Mouse (Mus musculus) cerebellum, adult 2 months (tissue): ENCODE measurements at regions not wholly inside any gene's neighbourhood (a gene's known extent, or its start where the extent isn't known, plus 50 kb on each side); places are given as distances from the start of the nearest gene placed in this dataset.

Experiments used
- DNase-seq, 2 experiments: peaks; one replicate each; pipeline ENCODE4 v3.0.0; 2021
- H3K27ac ChIP-seq: fragments of 200-500 bp; 2 replicates; pipeline ENCODE4 v1.5.1; 2012; ENCODE audit warnings: low read length, control low read depth, inconsistent platforms; ENCODE audit not compliant: insufficient read depth
- H3K27me3 ChIP-seq: fragments of 200-500 bp; 2 replicates; pipeline ENCODE4 v1.6.1; 2012; ENCODE audit warnings: inconsistent platforms, mild to moderate bottlenecking, low read length, moderate library complexity; ENCODE audit not compliant: control insufficient read depth, insufficient read depth
- H3K4me1 ChIP-seq: fragments of 200-500 bp; 2 replicates; pipeline ENCODE4 v1.6.1; 2011; ENCODE audit warnings: low read length; ENCODE audit not compliant: control insufficient read depth, insufficient read depth
- H3K4me3 ChIP-seq: fragments of 200-500 bp; replicated peaks from 2 replicates; pipeline ENCODE3; 2011; ENCODE audit warnings: mild to moderate bottlenecking, low read depth, low read length, control low read depth; ENCODE audit not compliant: insufficient read depth
- CTCF ChIP-seq: fragments of 200-500 bp; IDR thresholded peaks from 2 replicates; pipeline ENCODE4 v1.5.1; 2011; ENCODE audit warnings: low read depth, mild to moderate bottlenecking, control low read depth, low read length, moderate library complexity, borderline replicate concordance; ENCODE audit not compliant: insufficient read depth
- POLR2A ChIP-seq: fragments of 200-500 bp; IDR thresholded peaks from 2 replicates; pipeline ENCODE4 v1.6.1; 2011; ENCODE audit warnings: low read length, control low read depth, borderline replicate concordance; ENCODE audit not compliant: insufficient read depth
- WGBS: fragments of 180-500 bp; shearing (Covaris S2); methylation state at CpG from one replicate; pipeline ENCODE4 v1.1.7; 2018; 5-methylcytosine and 5-hydroxymethylcytosine counted together

GRCm38 (mm10) chr4:31679007-31679590 is 284.8 kb upstream of the Map3k7 start:
- TF ChIP-seq CTCF (no peak), POLR2A (no peak)
- Histone ChIP-seq H3K4me1 (no peaks in the 10 kb centered on the region), H3K4me3 (no peak overlapping the region), H3K27me3 (no peaks in the 10 kb centered on the region), H3K27ac (no peak overlapping the region)
- WGBS: 67% methylated on average over 13 of the region's 13 CpGs
- DNase-seq: no peak

GRCm38 (mm10) chr4:31680958-31681357 is 282.9 kb upstream of the Map3k7 start:
- DNase-seq: no peak
- H3K4me3 ChIP-seq: no peak overlapping the region
- H3K27ac ChIP-seq: no peak overlapping the region
- H3K4me1 ChIP-seq: no peaks in the 10 kb centered on the region
- no peak for TF ChIP-seq CTCF
- no peak for TF ChIP-seq POLR2A
- no peaks in the 10 kb centered on the region for H3K27me3 ChIP-seq
- 86% methylated on average over 2 of the region's 2 CpGs for WGBS

DNA sequence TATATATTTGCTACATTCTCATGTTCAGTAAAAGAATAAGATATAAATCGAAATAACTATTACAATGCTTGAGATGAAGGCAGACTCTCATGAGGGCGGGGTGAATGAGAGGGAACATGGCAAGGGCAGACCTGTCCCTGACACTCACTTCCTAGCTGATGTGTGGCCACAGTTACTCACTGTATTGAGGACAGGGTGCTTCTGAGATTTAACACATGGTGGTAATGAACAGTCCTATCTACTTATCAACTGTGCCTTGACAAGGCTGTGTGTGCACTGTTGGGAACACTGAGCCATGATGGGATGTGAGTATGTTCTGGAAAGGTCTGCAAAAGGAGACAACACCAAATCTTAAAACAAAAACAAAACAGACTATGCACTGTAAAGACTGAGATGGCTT is 274.8 kb upstream of the Map3k7 start:
- WGBS: 90% methylated on average over 2 of the region's 2 CpGs
- DNase-seq: no peak
- no peak overlapping the region for H3K4me3 ChIP-seq
- H3K4me1 ChIP-seq: no peaks in the 10 kb centered on the region
- TF ChIP-seq CTCF: no peak
- no peak for TF ChIP-seq POLR2A
- no peak overlapping the region for H3K27ac ChIP-seq
- H3K27me3 ChIP-seq: no peaks in the 10 kb centered on the region

- Histone ChIP-seq H3K27ac (no peak overlapping the region), H3K4me1 (no peaks in the 10 kb centered on the region), H3K4me3 (no peak overlapping the region), H3K27me3 (no peaks in the 10 kb centered on the region)
- WGBS: 78% methylated on average over 9 of the region's 9 CpGs
- no peak for TF ChIP-seq CTCF
- TF ChIP-seq POLR2A: no peak
- DNase-seq: no peak
These were observed 266.0 kb upstream of the Map3k7 start for GRCm38 (mm10) chr4:31697769-31698505.

DNA sequence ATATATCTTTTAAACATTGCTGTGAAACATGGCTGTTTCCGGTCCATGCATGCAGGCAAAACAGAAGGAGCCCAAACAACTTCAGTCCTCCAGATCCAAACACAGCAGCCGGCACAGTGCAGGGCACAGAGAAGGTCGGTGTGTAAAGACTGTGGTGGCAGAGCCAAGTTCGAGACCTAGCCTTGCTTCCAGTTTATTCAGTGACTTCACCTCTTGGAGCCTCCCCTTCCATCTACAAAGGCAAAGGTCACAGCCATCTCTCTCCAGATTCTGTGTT is 265.5 kb upstream of the Map3k7 start:
- H3K27ac ChIP-seq: no peak overlapping the region
- H3K27me3 ChIP-seq: no peaks in the 10 kb centered on the region
- H3K4me3 ChIP-seq: no peak overlapping the region
- WGBS: 86% methylated on average over 4 of the region's 4 CpGs
- TF ChIP-seq POLR2A (no peak), CTCF (no peak)
- DNase-seq: no peak
- H3K4me1 ChIP-seq: no peaks in the 10 kb centered on the region

DNA sequence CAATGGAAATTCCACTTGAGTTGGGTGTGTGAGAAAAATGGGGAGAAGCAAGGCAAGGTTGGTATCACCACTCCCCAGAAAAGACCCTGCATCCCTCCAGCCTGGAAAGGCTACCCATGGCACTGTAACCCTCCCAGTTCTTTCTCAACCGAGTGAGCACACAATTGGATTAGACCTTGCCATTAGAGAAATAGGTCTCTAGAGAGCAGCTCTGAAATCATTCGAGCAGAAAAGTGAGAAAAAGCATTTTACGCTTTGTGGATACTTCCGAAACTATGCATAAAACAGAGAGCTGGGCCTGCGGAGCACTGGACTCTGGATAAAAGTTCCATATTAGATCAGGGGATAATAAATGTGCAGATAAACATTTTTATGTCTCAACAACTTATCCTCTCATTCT is 264.6 kb upstream of the Map3k7 start:
- Histone ChIP-seq H3K27me3 (no peaks in the 10 kb centered on the region), H3K4me1 (no peaks in the 10 kb centered on the region), H3K27ac (no peak overlapping the region), H3K4me3 (no peak overlapping the region)
- WGBS: 10% methylated on average over 5 of the region's 5 CpGs
- DNase-seq: no peak
- TF ChIP-seq CTCF (no peak), POLR2A (no peak)

DNA sequence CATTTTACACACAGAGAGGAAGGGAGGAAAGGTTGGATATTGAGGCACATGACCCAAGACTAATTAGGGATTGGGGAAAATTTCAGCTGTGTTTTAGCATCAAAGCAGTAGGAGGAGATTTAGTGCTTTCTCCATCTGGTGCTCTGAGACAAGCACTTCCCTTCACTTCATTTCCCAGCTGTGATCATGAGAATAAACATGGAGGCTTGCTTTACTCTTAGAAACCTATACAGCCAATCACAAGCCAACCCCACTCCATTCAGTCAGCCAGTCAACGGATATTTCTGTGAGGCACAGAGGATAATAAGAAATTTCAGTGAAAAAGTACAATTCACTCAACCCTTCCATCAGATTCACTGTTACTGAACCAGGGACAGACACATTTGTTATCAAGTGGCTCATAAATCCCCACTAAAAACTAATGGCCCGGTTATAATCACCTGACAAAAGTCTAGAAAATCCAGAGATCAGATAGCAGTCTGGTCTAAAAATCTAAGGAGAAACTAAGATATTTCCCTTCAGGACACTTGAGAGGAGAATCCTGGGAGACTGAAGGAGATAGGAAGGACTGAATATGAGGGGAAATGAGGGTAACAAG is 249.7 kb upstream of the Map3k7 start:
- Histone ChIP-seq H3K27ac (no peak overlapping the region), H3K4me1 (no peaks in the 10 kb centered on the region), H3K4me3 (no peak overlapping the region), H3K27me3 (no peaks in the 10 kb centered on the region)
- no peak for TF ChIP-seq POLR2A
- TF ChIP-seq CTCF: no peak
- WGBS: 86% methylated on average over 2 of the region's 2 CpGs
- no peak for DNase-seq

GRCm38 (mm10) chr4:31723501-31723900 is 240.4 kb upstream of the Map3k7 start:
- H3K4me3 ChIP-seq: no peak overlapping the region
- H3K27ac ChIP-seq: no peak overlapping the region
- 67% methylated on average over 7 of the region's 7 CpGs for WGBS
- TF ChIP-seq CTCF (no peak), POLR2A (no peak)
- no peak for DNase-seq
- no peaks in the 10 kb centered on the region for H3K4me1 ChIP-seq
- H3K27me3 ChIP-seq: no peaks in the 10 kb centered on the region; the same call in 1 of the 2 replicates
